Mouse (Mus musculus): ENCODE measurements around the gene Slc44a1. TPM values are rescaled to one million over a fixed set of nuclear protein-coding genes. Genes with fewer than 3 reads are reported as not detected.
A peak's percentile ranks its signal among the peaks of the same experiment; 100 is the strongest.

Slc44a1 gene
- polyA plus RNA-seq, 1 experiment from 2014 or later: 37.3 TPM

GRCm38 (mm10) chr4:53410752-53411151, 29.5 kb upstream of the Slc44a1 start:
- Histone ChIP-seq H3K36me3 (no peaks in the 10 kb centered on the region), H3K27ac (no peak overlapping the region), H3K4me3 (no peak overlapping the region), H3K9ac (no peak overlapping the region), H3K4me2 (no peak overlapping the region), H3K4me1 (peaks cover 20% of the 10 kb centered on the region), H3K9me3 (no peaks in the 10 kb centered on the region), H3K27me3 (no peaks in the 10 kb centered on the region)
- 71% methylated on average over 5 of the region's 5 CpGs for WGBS
- no peak for ATAC-seq (ENCODE audit: insufficient number of reproducible peaks, insufficient read depth, low FRiP score, low TSS enrichment, low read depth)

- WGBS: 86% methylated on average over 9 of the region's 9 CpGs
- H3K4me2 ChIP-seq: no peak overlapping the region
- no peak overlapping the region for H3K9ac ChIP-seq
- H3K9me3 ChIP-seq: no peaks in the 10 kb centered on the region
- H3K4me1 ChIP-seq: peaks cover 32% of the 10 kb centered on the region
- H3K36me3 ChIP-seq: no peaks in the 10 kb centered on the region
- H3K27ac ChIP-seq: no peak overlapping the region
- no peaks in the 10 kb centered on the region for H3K27me3 ChIP-seq
- no peak overlapping the region for H3K4me3 ChIP-seq
- ATAC-seq (ENCODE audit: insufficient number of reproducible peaks, insufficient read depth, low FRiP score, low TSS enrichment, low read depth): no peak
Observed at GRCm38 (mm10) chr4:53411958-53412870, 28.0 kb upstream of the Slc44a1 start.

GRCm38 (mm10) chr4:53412991-53413390, 27.2 kb upstream of the Slc44a1 start:
- 67% methylated on average over 6 of the region's 6 CpGs for WGBS
- peaks cover 34% of the 10 kb centered on the region for H3K4me1 ChIP-seq
- no peaks in the 10 kb centered on the region for H3K9me3 ChIP-seq
- no peaks in the 10 kb centered on the region for H3K36me3 ChIP-seq
- H3K9ac ChIP-seq: no peak overlapping the region
- H3K27ac ChIP-seq: peak overlapping the region; percentile 17; the same call in 1 of the 2 replicates
- no peak overlapping the region for H3K4me3 ChIP-seq
- no peak overlapping the region for H3K4me2 ChIP-seq
- ATAC-seq (ENCODE audit: insufficient number of reproducible peaks, insufficient read depth, low FRiP score, low TSS enrichment, low read depth): no peak
- H3K27me3 ChIP-seq: no peaks in the 10 kb centered on the region

- WGBS: 75% methylated on average over 9 of the region's 9 CpGs
- no peak for ATAC-seq (ENCODE audit: insufficient number of reproducible peaks, insufficient read depth, low FRiP score, low TSS enrichment, low read depth)
Observed at GRCm38 (mm10) chr4:53414031-53414797, 26.0 kb upstream of the Slc44a1 start.

GRCm38 (mm10) chr4:53415873-53416637, 24.2 kb upstream of the Slc44a1 start:
- Histone ChIP-seq H3K9me3 (no peaks in the 10 kb centered on the region), H3K27me3 (no peaks in the 10 kb centered on the region), H3K9ac (no peak overlapping the region), H3K4me2 (no peak overlapping the region), H3K4me1 (peaks cover 28% of the 10 kb centered on the region), H3K27ac (peak overlapping the region; percentile 83), H3K4me3 (no peak overlapping the region), H3K36me3 (no peaks in the 10 kb centered on the region)
- ATAC-seq (ENCODE audit: insufficient number of reproducible peaks, insufficient read depth, low FRiP score, low TSS enrichment, low read depth): peak; percentile 70; the same call in 1 of the 2 replicates
- WGBS: 61% methylated on average over 9 of the region's 10 CpGs

More at GRCm38 (mm10) chr4:53414031-53414797, 26.0 kb upstream of the Slc44a1 start:
- Histone ChIP-seq H3K4me3 (no peak overlapping the region), H3K4me1 (peaks cover 34% of the 10 kb centered on the region), H3K27ac (peak overlapping the region; percentile 22; the same call in 1 of the 2 replicates), H3K27me3 (no peaks in the 10 kb centered on the region), H3K4me2 (no peak overlapping the region), H3K9ac (no peak overlapping the region), H3K36me3 (no peaks in the 10 kb centered on the region), H3K9me3 (no peaks in the 10 kb centered on the region)

GRCm38 (mm10) chr4:53416928-53417327, 23.3 kb upstream of the Slc44a1 start:
- Histone ChIP-seq H3K36me3 (no peaks in the 10 kb centered on the region), H3K27ac (peak overlapping the region; percentile 83), H3K4me3 (no peak overlapping the region), H3K9me3 (no peaks in the 10 kb centered on the region), H3K9ac (no peak overlapping the region), H3K4me1 (peaks cover 28% of the 10 kb centered on the region), H3K4me2 (no peak overlapping the region), H3K27me3 (no peaks in the 10 kb centered on the region)
- WGBS: 48% methylated on average over 7 of the region's 7 CpGs
- ATAC-seq (ENCODE audit: insufficient number of reproducible peaks, insufficient read depth, low FRiP score, low TSS enrichment, low read depth): no peak

GRCm38 (mm10) chr4:53422799-53423198, 17.4 kb upstream of the Slc44a1 start:
- 76% methylated on average over 2 of the region's 2 CpGs for WGBS
- no peak for ATAC-seq (ENCODE audit: insufficient number of reproducible peaks, insufficient read depth, low FRiP score, low TSS enrichment, low read depth)
- H3K27me3 ChIP-seq: no peaks in the 10 kb centered on the region
- H3K4me3 ChIP-seq: no peak overlapping the region
- H3K36me3 ChIP-seq: no peaks in the 10 kb centered on the region
- no peak overlapping the region for H3K9ac ChIP-seq
- H3K4me2 ChIP-seq: no peak overlapping the region
- no peak overlapping the region for H3K27ac ChIP-seq
- H3K9me3 ChIP-seq: no peaks in the 10 kb centered on the region
- no peaks in the 10 kb centered on the region for H3K4me1 ChIP-seq

- Histone ChIP-seq H3K36me3 (no peaks in the 10 kb centered on the region), H3K27ac (no peak overlapping the region), H3K27me3 (no peaks in the 10 kb centered on the region), H3K9me3 (no peaks in the 10 kb centered on the region), H3K9ac (no peak overlapping the region), H3K4me3 (no peak overlapping the region), H3K4me2 (no peak overlapping the region), H3K4me1 (no peaks in the 10 kb centered on the region)
- 74% methylated on average over 4 of the region's 4 CpGs for WGBS
- no peak for ATAC-seq (ENCODE audit: insufficient number of reproducible peaks, insufficient read depth, low FRiP score, low TSS enrichment, low read depth)
Observed at GRCm38 (mm10) chr4:53427120-53427519, 13.1 kb upstream of the Slc44a1 start.

GRCm38 (mm10) chr4:53430522-53430921, 9.7 kb upstream of the Slc44a1 start:
- no peak overlapping the region for H3K9ac ChIP-seq
- no peaks in the 10 kb centered on the region for H3K4me1 ChIP-seq
- H3K27me3 ChIP-seq: no peaks in the 10 kb centered on the region
- H3K4me3 ChIP-seq: no peak overlapping the region
- no peak overlapping the region for H3K4me2 ChIP-seq
- H3K27ac ChIP-seq: no peak overlapping the region
- WGBS: 73% methylated on average over 6 of the region's 6 CpGs
- no peaks in the 10 kb centered on the region for H3K9me3 ChIP-seq
- ATAC-seq (ENCODE audit: insufficient number of reproducible peaks, insufficient read depth, low FRiP score, low TSS enrichment, low read depth): no peak
- no peaks in the 10 kb centered on the region for H3K36me3 ChIP-seq

- no peak for ATAC-seq (ENCODE audit: insufficient number of reproducible peaks, insufficient read depth, low FRiP score, low TSS enrichment, low read depth)
- Histone ChIP-seq H3K9me3 (no peaks in the 10 kb centered on the region), H3K36me3 (no peaks in the 10 kb centered on the region), H3K4me1 (no peaks in the 10 kb centered on the region), H3K4me3 (no peak overlapping the region), H3K9ac (no peak overlapping the region), H3K27ac (no peak overlapping the region), H3K27me3 (no peaks in the 10 kb centered on the region), H3K4me2 (no peak overlapping the region)
- 86% methylated on average over 10 of the region's 10 CpGs for WGBS
Observed at GRCm38 (mm10) chr4:53431585-53432234, 8.5 kb upstream of the Slc44a1 start.
